Mouse (Mus musculus) heart, embryonic 11.5 days (tissue): ENCODE measurements around the gene Ptar1. TPM values are rescaled to one million over a fixed set of nuclear protein-coding genes. Genes with fewer than 3 reads are reported as not detected.
A peak's percentile ranks its signal among the peaks of the same experiment; 100 is the strongest.

Source experiments
- ATAC-seq: fragments of 200-750 bp; cut with Nextera tagmentation; replicated peaks from 2 replicates; pipeline ENCODE4 v1.8.0; 2017; ENCODE audit warnings: moderate library complexity; ENCODE audit not compliant: insufficient number of reproducible peaks, low FRiP score, low TSS enrichment
- H3K27ac ChIP-seq: fragments of 300-500 bp; sonication (generic); 2 replicates; pipeline ENCODE4 v1.5.1; 2014; ENCODE audit warnings: mild to moderate bottlenecking, low read depth, low read length
- H3K27me3 ChIP-seq: fragments of 300-500 bp; sonication (generic); 2 replicates; pipeline ENCODE4 v1.6.1; 2014; ENCODE audit warnings: mild to moderate bottlenecking, low read length, mixed read lengths; ENCODE audit not compliant: control insufficient read depth, insufficient read depth
- H3K36me3 ChIP-seq: fragments of 300-500 bp; sonication (generic); 2 replicates; pipeline ENCODE4 v1.6.1; 2014; ENCODE audit warnings: mild to moderate bottlenecking, low read length, moderate library complexity, mixed read lengths; ENCODE audit not compliant: control insufficient read depth, insufficient read depth
- H3K4me1 ChIP-seq: fragments of 300-500 bp; sonication (generic); 2 replicates; pipeline ENCODE4 v1.6.1; 2014; ENCODE audit warnings: low read length; ENCODE audit not compliant: control insufficient read depth, insufficient read depth
- H3K4me2 ChIP-seq: fragments of 300-500 bp; sonication (generic); 2 replicates; pipeline ENCODE4 v1.6.1; 2014; ENCODE audit warnings: mild to moderate bottlenecking, moderate library complexity
- H3K4me3 ChIP-seq: fragments of 300-500 bp; sonication (generic); 2 replicates; pipeline ENCODE4 v1.5.1; 2014; ENCODE audit warnings: low read depth, low read length
- H3K9ac ChIP-seq: fragments of 300-500 bp; sonication (generic); 2 replicates; pipeline ENCODE4 v1.6.1; 2014; ENCODE audit warnings: mild to moderate bottlenecking, low read depth, low read length, moderate library complexity
- H3K9me3 ChIP-seq: fragments of 300-500 bp; sonication (generic); replicated peaks from 2 replicates; pipeline ENCODE4 v1.6.1; 2016; ENCODE audit warnings: low read length; ENCODE audit not compliant: control insufficient read depth
- WGBS: fragments of 180-500 bp; shearing (Covaris S2); extraction: QIAGEN DNeasy Blood & Tissue Kit; methylation state at CpG from one replicate; pipeline ENCODE4 v1.1.7; 2014; ENCODE audit not compliant: insufficient replicate concordance; 5-methylcytosine and 5-hydroxymethylcytosine counted together
- polyA plus RNA-seq: library from polyadenylated mRNA; unstranded; fragments of >200 nt; fragmentation: Nextera tagmentation; extraction: Ambion mirVana; gene quantifications from 2 replicates; pipeline ENCODE4 v1.2.1, GENCODE M21; 2014

Gene Ptar1
- polyA plus RNA-seq = 4.6 and 7.3 TPM in 2 replicates

- Histone ChIP-seq H3K4me2 (peak within 1 kb of the TSS; percentile 74), H3K9ac (peak within 1 kb of the TSS; percentile 97), H3K4me3 (peak within 1 kb of the TSS; percentile 93), H3K4me1 (no peaks in the 10 kb centered on the region), H3K36me3 (no peaks in the 10 kb centered on the region), H3K27ac (peak within 1 kb of the TSS; percentile 92), H3K9me3 (no peaks in the 10 kb centered on the region), H3K27me3 (no peaks in the 10 kb centered on the region)
- ATAC-seq = peak; percentile 89
- under 1% methylated on average over 64 of the region's 93 CpGs for WGBS
Observed at GRCm38 (mm10) chr19:23687296-23688021, at the start of gene Ptar1. TSS of gene Ptar1 (plus strand) at chr19:23687429.

- Histone ChIP-seq H3K9me3 (no peaks in the 10 kb centered on the region), H3K27me3 (no peaks in the 10 kb centered on the region), H3K4me3 (no peak overlapping the region), H3K9ac (no peak overlapping the region), H3K36me3 (no peaks in the 10 kb centered on the region), H3K27ac (no peak overlapping the region), H3K4me2 (no peak overlapping the region), H3K4me1 (no peaks in the 10 kb centered on the region)
- no peak for ATAC-seq
- 84% methylated on average over 5 of the region's 5 CpGs for whole genome bisulfite sequencing
Observed at GRCm38 (mm10) chr19:23643819-23644218, 43.4 kb upstream of the Ptar1 start.

GRCm38 (mm10) chr19:23645347-23645746, 41.9 kb upstream of the Ptar1 start:
- no peak overlapping the region for H3K4me2 ChIP-seq
- no peaks in the 10 kb centered on the region for H3K27me3 ChIP-seq
- no peak for ATAC-seq
- H3K9me3 ChIP-seq = no peaks in the 10 kb centered on the region
- H3K27ac ChIP-seq = no peak overlapping the region
- H3K9ac ChIP-seq = no peak overlapping the region
- WGBS = 77% methylated on average over 7 of the region's 7 CpGs
- no peaks in the 10 kb centered on the region for H3K36me3 ChIP-seq
- no peaks in the 10 kb centered on the region for H3K4me1 ChIP-seq
- H3K4me3 ChIP-seq = no peak overlapping the region

- Histone ChIP-seq H3K4me1 (no peaks in the 10 kb centered on the region), H3K27ac (no peak overlapping the region)
- ATAC-seq = no peak
Observed at GRCm38 (mm10) chr19:23647308-23647707, 39.9 kb upstream of the Ptar1 start.

GRCm38 (mm10) chr19:23652644-23653043, 34.6 kb upstream of the Ptar1 start, which contains the start of gene 1700028P14Rik:
TSS of gene 1700028P14Rik (minus strand) at chr19:23652812.
- WGBS = 7% methylated on average over 13 of the region's 13 CpGs
- Histone ChIP-seq H3K9ac (no peak within 1 kb of the TSS), H3K36me3 (no peaks in the 10 kb centered on the region), H3K4me2 (peak within 1 kb of the TSS; percentile 56), H3K4me3 (peak within 1 kb of the TSS; percentile 24; the same call in 1 of the 2 replicates), H3K27me3 (no peaks in the 10 kb centered on the region), H3K9me3 (no peaks in the 10 kb centered on the region), H3K4me1 (0 out of 2 replicates have a peak, but pooled peaks cover 2% of the 10 kb centered on the region), H3K27ac (no peak within 1 kb of the TSS)
- ATAC-seq = peak; percentile 65; the same call in 1 of the 2 replicates

More at GRCm38 (mm10) chr19:23647308-23647707, 39.9 kb upstream of the Ptar1 start:
- no peak overlapping the region for H3K4me3 ChIP-seq
- 85% methylated on average over 7 of the region's 7 CpGs for WGBS
- no peak overlapping the region for H3K9ac ChIP-seq
- H3K9me3 ChIP-seq = no peaks in the 10 kb centered on the region
- no peaks in the 10 kb centered on the region for H3K36me3 ChIP-seq
- no peaks in the 10 kb centered on the region for H3K27me3 ChIP-seq
- no peak overlapping the region for H3K4me2 ChIP-seq

- WGBS = 83% methylated on average over 5 of the region's 5 CpGs
- ATAC-seq = no peak
- Histone ChIP-seq H3K27ac (no peak overlapping the region), H3K27me3 (no peaks in the 10 kb centered on the region), H3K4me2 (no peak overlapping the region), H3K9me3 (no peaks in the 10 kb centered on the region), H3K36me3 (no peaks in the 10 kb centered on the region), H3K9ac (no peak overlapping the region), H3K4me3 (no peak overlapping the region), H3K4me1 (0 out of 2 replicates have a peak, but pooled peaks cover 2% of the 10 kb centered on the region)
Observed at GRCm38 (mm10) chr19:23653154-23653553, 34.1 kb upstream of the Ptar1 start.

GRCm38 (mm10) chr19:23657261-23657932, 29.8 kb upstream of the Ptar1 start:
- Histone ChIP-seq H3K36me3 (no peaks in the 10 kb centered on the region), H3K9me3 (no peaks in the 10 kb centered on the region), H3K27ac (no peak overlapping the region), H3K4me1 (0 out of 2 replicates have a peak, but pooled peaks cover 2% of the 10 kb centered on the region), H3K4me3 (no peak overlapping the region), H3K4me2 (peak overlapping the region; percentile 40), H3K27me3 (no peaks in the 10 kb centered on the region), H3K9ac (no peak overlapping the region)
- 32% methylated on average over 12 of the region's 12 CpGs for WGBS
- ATAC-seq = no peak

GRCm38 (mm10) chr19:23658350-23658749, 28.9 kb upstream of the Ptar1 start:
- no peaks in the 10 kb centered on the region for H3K36me3 ChIP-seq
- no peaks in the 10 kb centered on the region for H3K27me3 ChIP-seq
- H3K27ac ChIP-seq = no peak overlapping the region
- H3K4me2 ChIP-seq = no peak overlapping the region
- 0 out of 2 replicates have a peak, but pooled peaks cover 2% of the 10 kb centered on the region for H3K4me1 ChIP-seq
- no peak for ATAC-seq
- H3K4me3 ChIP-seq = no peak overlapping the region
- no peaks in the 10 kb centered on the region for H3K9me3 ChIP-seq
- WGBS = 82% methylated on average over 4 of the region's 4 CpGs
- no peak overlapping the region for H3K9ac ChIP-seq
